Mouse (Mus musculus) urinary bladder, adult 2 months (tissue): ENCODE data around the gene Zfp503. TPM values are rescaled to one million over a fixed set of nuclear protein-coding genes. Genes with fewer than 3 reads are reported as not detected.

Experiments
- DNase-seq: peaks from one replicate; pipeline ENCODE4 v3.0.0; 2022; ENCODE audit warnings: low spot score
- polyA plus RNA-seq: library from polyadenylated mRNA; depleted of rRNA; stranded (reverse); fragments of >200 nt; gene quantifications from 2 replicates; pipeline ENCODE4 v1.2.3, GENCODE M21; 2012; rRNA removed

Gene Zfp503
- 14.3 and 26.0 TPM in 2 replicates for polyA plus RNA-seq

DNA sequence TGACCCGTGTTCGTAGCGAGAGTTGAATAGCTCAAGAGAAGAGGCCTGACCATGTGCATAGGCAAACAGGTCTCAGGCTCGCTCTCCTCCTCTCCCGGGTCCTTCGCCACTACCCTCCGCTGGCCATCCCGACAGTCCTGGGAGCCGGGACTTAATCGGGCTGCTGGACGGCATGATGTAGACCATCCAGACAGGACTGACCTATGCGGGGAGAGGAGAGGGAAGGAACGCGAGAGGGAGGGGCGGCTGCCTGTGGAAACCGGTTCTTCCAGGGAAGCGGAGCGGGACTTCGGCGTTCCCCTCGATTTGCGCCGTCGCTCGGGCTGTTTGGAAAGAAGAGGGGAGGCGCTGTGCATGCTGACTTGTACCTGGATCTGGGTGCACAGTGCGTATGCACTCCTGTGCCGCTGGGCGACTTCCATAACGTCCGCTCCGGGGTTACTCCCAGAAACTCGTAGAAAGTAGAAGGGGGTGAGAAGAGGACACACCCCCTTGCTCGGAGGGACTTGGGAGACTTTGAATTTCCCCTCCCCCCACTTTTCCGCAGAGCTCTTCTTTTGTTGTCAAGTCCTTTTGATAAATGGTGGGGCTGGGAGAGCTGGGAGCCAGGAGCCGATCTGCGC is at the start of gene Zfp503:
Zfp503 (minus strand) TSS at position 311 of the 623 bp plus-strand sequence.
- DNase-seq, result peak; percentile 72

DNA sequence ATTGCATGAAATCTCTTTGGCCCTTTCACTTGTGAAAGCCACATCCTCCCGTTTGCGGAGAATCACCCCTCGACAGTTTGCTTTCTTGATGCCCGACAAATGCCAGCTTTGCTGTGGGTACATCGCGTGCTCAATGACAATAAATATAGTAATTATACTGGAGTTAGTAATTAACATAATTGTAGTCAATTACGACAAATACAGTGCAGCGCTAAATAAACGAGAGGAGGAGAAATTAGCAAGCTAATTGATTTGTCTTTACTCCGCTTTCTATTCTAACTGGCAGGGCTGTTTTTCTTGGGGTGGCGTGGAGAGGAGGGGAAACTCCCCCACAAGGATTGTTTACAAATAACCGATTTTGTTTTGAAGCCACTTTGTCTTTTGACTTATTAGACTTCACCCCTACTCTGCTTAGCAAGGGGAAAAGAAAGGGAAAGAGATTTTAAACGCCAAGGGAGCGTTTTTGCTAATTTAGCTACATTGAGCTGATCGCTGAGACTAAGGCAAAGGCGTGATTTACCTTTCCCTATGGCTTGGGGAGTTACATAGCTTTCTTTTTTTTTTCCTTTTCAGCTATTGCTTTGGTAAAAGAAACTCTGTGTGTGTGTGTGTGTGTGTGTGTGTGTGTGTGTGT is 48.2 kb upstream of the Zfp503 start:
- DNase-seq, result no peak

DNA sequence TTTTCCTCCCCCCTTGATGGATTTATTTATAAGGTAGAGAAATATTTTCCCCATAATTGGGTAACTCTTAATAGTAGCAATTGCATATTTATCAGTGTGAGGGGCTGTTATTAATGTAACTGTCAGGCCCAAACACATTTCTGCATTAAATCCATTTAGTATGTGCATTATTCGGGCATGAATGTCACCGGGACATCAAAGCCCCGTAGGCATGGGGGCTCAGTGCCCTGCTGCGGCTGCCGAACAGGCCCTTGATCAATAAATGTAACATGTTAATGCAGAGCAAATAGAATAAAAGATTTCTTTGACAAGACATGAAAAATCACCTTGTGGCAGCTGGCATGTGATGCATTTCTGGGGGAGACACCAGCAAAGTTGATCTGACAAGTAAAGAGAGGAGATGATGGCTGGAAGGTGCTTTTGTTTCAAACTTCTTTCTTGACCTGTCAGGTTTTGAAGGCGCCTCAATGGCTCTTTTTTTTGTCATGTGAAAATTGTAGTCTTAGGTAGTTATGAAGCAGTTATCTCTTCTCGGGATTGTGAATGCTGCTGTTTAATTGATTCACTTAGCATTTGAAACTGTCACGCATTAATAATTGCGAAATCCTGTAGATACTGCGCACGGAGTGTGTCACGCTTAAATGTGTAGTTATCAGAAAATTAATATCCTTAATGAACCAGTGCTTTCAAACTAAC is 47.5 kb upstream of the Zfp503 start:
- no peak for DNase-seq

DNA sequence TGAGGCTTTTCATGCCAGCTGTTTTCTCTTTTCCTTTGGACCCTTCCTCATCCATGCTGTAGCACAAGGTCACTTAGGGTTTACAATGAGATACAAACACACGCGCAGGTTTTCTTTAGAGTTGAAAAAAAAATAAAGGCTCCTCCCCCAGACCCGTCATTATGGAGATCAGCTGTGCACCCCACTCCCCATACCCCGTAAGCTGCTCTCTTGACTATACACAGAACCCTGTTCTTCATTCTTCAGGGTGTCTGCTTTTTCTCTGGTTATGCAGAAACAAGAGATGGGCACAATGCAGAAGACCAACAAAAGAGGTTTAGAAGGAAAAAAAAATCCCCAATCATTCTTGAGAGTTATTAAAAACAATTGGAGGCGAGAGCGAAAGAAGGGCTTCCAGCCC is 46.9 kb upstream of the Zfp503 start:
- DNase-seq, result no peak

DNA sequence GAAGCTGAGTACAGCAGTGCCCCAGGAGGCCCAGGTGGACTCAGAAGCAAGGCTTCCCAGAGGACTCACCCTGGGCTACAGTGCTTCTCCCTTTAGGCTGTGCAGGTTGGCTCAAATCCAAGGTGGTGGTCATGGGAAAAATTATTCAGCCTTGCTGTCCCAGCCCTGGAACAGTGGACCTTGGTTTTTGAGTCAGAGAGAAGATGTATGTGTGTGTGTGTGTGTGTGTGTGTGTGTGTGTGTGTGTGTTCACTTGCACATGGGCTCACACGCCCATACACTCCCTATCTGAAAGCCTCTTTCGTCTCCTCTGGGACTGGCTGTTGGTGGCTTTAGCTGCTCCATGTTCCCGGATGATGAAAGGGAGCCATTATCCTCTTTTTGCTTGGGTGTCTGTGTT is 46.5 kb upstream of the Zfp503 start:
- DNase-seq, result no peak

DNA sequence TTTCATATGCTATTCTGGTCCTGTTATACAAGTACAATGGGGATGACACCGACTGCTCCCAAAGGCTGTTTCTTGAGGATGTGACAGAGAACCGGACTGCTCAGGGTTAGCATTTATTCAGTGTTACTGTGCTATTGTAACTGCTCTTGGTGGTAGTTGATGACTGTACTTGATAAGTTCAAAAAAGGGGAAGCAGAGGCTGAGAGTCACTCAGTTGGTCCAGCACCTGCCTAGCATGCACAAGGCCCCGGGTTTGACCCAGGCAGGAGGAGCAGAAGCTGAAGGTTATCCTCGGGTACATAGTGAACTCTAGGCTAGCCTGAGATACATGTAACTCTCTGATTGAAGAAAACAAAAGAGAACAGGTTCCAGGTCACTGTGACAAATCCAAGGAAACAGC is 34.1 kb upstream of the Zfp503 start:
- no peak for DNase-seq

DNA sequence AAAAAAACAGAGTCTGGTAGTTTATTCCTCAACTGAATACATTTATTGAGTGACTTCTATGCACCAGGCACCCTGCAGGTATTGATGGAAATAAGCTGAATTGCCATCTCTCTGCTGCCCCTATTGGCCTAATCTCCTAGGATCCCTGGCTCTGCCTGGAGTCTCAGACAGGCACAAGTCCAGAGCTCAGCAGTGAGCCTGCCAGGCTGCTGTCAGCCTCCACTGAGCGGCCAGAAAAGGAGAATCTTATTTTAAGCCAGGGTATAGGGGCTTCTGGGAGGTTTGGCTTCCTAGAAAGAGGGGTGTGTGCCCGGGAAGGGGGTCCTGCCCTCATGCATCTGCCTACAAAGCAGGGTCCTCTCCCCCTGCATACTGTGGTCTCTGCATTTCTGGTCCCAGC is 31.5 kb upstream of the Zfp503 start:
- DNase-seq, result no peak

DNA sequence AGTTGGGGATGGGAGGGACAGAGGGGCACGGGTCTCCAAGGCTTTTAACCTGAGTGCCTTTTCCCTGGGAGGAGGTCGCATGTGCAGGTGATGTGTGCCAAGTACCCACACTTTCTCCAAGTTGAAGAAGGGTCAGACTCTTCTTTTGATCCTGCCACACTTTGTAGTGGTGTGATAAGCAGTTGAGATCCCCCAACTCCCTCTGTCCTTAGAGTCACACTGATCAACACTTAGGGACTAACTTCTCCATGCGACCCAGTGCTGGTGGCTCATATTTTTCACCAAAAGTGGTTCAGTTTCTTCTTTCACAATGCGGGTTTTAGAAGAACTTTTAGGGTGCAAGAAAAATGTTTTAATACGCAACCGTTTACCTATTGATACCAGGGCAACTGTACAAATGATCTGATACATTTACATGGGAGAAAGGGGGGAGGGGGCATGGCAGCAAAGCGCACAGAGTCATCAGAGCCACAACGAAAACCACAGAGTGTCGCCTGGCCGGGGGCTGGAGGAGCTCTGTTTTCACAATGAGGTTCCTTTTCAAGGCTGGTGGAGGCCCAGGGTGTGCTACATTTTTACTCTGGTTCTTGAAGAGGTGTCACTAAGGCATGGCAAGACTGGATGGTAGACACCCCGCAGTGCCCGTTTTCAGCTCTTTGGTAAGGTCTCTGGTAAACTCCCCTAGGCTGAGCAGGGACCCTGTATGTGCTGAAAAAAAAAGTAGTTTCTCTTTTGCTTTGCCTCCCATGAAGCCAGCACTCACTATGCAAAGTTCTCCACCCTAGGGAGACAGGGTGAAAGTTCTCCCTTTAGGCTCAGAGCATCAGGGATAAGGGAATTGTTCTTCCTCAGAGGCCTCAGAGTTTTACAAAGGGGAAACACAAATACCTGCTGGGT is 30.8 kb upstream of the Zfp503 start:
- no peak for DNase-seq

DNA sequence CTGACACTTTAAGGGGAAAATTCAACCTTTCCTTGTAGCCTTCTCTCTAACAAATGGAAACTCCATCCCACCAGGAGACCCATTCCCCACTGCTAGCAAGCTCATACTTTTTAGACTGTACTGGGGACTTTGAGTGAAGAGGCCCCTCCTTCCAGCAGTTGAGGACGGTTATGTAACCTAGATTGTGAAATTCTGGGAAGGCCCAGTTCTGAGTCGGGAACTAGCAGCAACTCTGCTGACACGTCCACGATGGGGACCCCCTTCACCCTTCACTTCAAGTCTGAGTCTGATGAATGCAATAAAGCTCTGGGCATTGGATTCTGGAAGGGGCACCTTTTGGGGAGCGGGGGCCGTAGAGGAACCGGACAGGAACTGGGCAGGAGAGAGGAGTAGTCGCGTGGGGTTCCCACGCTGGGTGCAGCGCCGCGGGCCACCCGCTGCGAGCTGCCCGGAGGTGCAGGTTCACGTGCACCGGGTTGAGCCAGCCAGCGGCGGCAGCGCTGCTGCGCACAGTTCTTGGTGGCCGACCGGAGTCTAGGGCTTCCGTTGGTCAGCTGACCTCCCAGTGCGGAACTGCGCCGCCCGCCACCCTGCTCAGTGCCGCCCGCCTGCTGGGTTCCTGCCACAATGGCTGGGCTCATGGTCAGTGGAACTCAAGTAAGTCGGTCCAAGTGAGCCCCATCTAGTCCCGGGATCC is 30.0 kb upstream of the Zfp503 start, which contains the start of gene Lrmda:
Lrmda (plus strand) TSS at position 461 of the 697 bp plus-strand sequence.
- peak; percentile 63 for DNase-seq

DNA sequence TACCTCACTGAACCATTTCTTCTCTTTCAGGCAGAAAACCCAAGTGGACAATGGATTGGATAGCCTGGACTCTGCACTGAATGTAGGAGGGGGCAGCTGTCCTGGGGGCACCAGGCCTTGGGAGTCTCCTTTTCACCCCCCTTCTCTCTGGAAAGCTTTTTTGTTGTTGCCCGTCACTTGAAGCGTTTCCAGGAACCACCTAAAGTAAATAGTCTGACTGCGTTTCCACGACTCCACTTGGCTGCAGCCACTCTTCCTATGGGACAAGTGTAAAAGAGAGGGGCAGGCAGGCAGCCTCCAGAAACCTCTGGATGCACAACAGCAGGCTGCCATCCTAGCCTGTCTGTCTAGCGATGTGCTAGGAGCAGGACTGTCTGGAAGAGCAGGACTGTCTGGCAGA is 27.6 kb upstream of the Zfp503 start:
- DNase-seq, result no peak

DNA sequence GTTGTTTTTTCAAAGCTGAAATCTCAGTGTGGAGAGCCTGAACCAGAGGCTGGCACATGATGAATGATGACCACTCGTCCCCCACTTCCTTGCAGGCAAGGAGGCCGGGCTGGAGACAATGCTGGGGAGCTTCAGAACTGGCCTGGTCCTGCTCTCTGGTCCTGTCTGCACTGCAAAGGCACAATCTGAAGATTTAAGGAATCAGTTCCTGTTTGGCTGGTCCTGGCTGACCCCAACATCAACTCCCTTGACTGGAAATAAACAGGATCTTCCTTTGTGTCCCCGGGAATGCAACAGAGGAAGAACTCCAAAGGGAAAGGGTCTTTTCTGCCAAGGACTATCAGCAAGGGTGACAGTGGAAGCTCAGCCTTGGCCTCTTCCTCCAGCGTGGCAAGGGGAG is 25.4 kb upstream of the Zfp503 start:
- DNase-seq, result no peak

DNA sequence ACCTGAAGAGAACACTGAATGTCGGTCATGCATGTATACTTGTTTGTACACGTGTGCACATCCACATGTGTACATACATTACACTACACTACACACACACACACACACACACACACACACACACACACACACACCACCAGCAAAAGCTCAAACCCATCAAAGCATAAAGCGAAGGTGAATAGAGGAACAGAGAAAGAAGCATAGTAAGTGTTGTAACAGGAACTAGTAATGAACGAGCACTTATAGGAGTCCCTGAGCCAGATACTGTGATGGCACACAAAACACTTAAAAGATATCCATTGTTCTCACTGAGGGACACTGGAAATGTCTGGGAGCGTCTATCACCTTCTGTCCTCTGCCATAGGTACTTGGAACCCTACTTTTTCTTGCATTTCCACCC is 24.9 kb upstream of the Zfp503 start:
- DNase-seq, result no peak

DNA sequence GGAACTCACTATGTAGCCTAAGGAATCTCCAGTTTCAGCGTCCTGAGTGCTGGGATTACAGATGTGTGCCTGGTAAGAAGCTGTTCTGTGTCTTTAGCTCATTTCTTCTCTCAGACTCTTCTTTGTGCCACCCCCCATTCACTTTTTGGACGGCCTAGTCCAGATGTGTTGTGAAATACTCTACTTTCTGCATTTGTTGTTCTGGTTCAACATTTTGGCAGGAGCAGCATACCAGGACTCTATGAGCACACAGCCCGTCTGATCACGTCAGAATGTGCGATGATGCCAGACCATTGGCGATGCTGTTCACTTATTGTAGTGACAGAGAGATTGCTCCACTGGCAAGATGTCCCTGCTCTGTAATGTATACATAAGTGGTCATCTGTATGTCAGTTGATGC is 17.6 kb upstream of the Zfp503 start:
- no peak for DNase-seq

DNA sequence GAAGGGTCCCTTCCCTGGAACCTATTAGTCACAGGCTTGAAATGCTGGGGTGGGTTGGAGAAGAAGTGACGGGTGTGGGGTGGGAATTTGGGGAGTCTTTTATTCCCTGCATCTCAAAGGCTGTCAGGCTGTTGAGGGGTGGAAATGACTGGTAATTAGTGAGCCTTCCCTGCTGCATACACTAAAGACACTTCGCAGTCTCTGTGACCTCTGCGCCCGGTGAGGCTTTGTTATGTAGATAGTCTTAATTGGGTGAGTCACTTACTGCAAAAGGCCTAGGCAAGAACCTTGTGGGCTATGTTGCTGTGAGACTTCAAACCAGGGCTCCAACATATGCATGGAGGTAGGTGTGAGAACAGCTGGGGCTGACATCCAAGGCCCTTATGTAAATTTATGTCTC is 15.5 kb upstream of the Zfp503 start:
- DNase-seq, result no peak

DNA sequence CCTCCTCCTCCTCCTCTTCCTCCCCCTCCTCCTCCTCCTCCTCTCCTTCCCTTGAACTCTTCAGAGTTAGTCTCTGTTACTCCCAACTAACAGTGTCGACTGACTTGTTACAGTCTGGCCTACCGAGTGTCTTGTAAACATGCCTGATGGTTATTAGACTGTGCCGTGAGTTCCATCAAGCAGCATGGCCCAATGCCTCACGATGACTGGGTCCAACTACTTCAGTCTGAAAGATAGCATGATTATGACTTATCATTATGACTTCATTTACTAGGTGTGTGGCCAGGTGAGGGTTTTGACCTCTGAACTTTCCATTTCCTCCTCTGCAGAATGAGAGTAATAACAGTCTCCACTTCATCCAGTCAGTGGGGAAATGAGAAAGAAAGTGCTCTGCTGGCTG is 14.2 kb upstream of the Zfp503 start:
- DNase-seq, result no peak

DNA sequence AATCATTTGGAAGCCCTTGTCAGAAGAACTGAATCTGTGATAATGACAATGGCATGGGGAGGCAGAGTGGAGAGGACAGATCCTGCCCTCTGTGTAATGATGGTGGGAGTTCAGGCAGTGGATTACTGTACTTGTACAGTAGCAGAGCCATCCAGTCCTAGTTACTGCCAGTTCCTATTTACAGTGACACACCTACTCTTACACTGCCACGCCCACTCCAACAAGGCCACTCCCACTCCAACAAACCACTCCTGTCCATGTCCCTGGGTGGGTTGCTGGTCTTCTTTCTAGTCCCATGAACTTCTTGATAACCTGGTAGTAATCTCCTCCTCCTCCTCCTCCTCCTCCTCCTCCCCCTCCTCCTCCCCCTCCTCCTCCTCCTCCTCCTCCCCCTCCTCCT is 13.8 kb upstream of the Zfp503 start:
- DNase-seq, result no peak

DNA sequence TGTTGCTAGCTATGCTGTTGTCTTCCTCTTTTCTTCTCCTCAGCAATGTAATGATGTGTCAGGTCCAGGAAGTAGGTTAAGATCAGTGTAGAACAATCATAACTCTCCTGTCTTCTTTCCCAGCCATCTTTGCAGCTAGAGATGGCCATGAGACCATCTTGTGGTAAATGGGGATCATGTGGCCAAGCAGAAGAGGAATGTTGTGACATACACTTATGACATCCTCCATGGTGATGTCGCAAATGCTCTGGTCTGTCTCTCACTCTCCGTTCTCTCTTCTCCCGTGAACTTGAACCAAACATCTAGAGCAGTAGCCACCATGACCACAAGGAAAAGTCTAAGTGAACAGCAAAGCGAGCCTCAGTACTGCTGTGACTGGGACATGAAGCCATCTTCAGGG is 10.2 kb upstream of the Zfp503 start:
- DNase-seq, result no peak

DNA sequence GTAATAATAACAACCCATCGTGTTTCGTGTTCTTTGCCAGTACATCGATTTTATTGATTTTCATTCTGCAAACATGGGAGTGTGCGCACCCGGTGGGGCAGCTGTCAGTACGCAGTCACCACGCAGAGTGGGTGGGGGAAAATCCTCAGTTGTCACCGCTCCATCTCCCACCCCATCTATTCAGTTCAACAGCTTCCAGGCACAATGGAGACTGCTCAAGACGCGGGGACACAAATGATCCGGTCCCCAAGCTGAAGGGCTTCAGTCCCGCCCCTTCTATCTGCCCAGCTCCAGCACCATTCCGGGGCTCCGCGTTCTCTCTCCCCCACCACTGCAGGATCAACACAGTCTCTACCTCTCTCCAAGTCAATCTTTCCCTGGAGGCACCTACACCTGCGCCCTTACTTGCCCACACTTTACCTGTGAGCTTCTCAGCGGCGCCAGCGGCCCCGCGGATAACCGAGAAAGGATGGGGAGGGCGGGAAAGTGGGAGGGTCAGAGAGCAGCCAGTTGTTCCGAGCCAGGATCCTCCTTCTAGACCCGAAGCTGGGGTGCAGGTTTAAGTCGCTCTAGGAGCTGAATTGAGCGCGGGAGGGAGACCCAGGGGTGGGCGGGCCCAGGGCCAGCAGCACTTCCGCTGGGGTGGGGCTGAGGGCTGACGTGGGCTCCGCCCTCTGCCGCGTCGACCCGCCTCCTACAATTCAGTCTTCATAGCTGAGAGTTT is 5.8 kb upstream of the Zfp503 start:
- DNase-seq, result peak; percentile 47

DNA sequence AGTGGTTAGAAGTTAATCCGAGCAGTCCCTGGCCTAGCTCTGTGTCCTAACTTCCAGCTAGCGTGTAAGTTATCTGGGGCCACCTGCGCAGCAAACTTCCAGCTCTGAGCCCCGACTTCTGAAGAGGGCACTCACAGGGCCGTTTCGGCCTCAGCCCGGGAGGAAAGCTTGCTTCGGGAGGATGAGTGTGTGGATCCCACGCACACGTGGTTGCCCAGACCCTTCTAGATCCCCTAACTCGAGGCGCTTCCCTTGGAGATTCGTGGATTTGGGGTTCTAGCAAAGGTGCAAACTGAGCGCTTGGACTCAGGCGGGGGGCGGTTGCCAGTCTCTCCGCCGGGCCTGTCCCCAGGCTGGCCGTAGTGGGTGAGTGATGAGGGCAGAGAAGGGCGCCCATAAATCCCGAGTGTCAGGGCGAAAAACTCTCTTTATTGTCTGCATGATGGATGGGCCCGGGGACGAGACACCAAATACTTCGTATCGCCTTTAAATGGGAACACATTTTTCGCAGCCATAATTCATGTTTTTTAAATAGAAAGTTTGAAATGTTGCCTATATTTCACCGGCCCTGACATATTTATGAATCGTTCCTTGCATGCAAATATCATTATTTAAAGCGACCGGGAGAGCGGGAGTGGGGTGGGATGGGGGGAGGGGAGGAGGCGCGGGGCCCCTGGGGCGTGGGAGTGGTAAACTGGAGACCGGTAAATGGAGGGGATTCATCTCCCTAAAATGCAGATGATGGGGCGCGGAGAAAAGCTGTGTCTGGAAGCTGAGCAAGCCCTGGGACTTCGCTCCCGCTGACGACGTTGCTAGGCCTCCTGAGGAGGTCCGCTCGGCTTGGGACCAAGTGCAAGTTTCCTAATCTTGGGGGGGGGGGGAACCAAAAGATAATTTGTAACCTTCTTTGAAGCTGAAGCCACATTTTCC is 4.9 kb upstream of the Zfp503 start:
- DNase-seq, result no peak
